Mouse (Mus musculus): ENCODE measurements at regions not wholly inside any gene's neighbourhood (a gene's known extent, or its start where the extent isn't known, plus 50 kb on each side); places are given as distances from the start of the nearest gene placed in this dataset.

GRCm38 (mm10) chr3:18667726-18668125 is 719.5 kb downstream of the Cypt12 start:
- no peak for TF ChIP-seq CTCF (IDR thresholded peaks at IDR 0.05)
- no peak for TF ChIP-seq POLR2A (IDR thresholded peaks at IDR 0.05; ENCODE audit: insufficient read depth, low read depth, low read length)
